Mouse (Mus musculus) layer of hippocampus, adult 9-11 months (tissue): ENCODE results near the gene AI854703.

Experiments
- DNase-seq: peaks from one replicate; pipeline ENCODE4 v3.0.0; 2022

The AI854703 gene

DNA sequence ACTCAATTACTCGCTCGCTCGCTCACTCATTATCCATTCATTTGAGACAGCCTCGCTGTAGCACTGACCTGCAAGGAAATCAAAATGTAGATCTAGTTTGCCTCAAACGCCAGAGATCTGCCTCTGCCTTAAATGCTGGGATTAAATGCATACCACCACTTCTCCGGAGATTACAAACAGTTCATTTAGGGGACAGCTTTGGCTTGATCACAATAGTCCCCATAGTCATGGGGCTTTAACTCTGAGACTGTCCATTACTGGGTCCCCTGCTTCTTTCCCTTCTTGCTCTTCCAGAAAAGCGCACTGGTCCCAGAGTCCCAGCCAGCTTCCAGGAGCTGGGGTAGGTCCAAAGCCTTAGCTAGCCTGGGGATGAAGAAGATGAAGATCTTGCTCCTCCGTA, at the start of gene AI854703:
Gene AI854703 (plus strand): TSS at position 301 of the 400 bp plus-strand sequence.
- DNase-seq, result no peak

DNA sequence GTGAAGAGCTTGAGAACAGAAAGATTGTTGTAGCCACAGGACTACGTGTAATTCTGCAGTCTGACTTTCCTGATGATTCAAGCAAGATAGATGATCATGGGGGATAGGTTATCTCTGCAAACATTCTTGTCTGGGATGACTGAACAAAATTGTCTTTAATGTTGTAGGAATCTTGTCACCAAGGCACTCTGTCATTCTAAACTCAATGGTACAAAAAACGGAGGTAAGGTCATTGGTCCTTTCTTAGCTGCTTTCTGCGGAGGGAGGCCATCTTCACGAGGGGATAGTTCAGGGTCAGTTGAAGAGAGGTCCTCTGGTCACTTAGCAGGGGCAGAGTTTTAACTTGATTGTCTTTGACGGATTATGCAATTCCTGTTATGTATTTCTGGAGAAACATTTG, 47.8 kb upstream of the AI854703 start:
- no peak for DNase-seq

DNA sequence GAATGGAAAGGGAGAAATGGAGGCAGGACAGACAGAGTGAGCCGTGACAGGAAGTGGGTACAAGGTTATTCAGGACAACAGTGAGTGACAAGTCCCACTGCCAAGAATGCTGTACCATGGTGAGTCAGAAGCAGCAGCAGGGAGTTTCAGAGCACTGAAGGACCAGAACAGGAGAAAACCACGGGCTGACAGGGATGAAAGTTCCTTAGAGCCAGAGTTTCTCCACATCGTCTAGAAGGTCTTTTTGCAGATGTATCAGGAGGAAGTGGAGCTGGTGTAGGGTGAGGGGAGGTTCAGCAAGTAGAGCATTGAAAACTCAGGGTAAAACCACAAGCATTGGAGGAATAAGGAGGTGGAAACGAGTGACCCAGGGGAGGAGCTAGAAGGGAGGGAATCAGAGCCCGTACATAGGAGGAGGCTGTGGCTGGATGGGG, 47.3 kb upstream of the AI854703 start:
- DNase-seq, result no peak

DNA sequence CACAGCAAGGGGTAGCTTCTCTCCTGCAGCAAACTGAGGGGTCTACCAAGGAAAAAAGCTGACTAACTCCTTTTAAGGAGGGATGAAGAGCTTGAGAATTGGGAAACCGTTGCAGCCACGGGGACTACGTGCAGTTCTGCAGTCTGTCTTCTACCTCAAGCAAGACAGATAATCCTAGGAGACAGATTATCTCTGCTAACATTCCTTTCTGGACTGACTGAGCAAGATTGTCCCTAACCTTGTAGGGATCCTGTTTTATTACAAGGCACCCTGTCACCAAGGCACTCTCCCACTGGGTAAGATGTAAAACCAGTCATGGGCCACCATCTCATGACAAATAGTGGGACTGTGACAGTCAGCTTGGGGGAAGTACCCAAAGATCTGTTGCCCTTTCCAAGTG, 45.3 kb upstream of the AI854703 start:
- DNase-seq, result no peak

DNA sequence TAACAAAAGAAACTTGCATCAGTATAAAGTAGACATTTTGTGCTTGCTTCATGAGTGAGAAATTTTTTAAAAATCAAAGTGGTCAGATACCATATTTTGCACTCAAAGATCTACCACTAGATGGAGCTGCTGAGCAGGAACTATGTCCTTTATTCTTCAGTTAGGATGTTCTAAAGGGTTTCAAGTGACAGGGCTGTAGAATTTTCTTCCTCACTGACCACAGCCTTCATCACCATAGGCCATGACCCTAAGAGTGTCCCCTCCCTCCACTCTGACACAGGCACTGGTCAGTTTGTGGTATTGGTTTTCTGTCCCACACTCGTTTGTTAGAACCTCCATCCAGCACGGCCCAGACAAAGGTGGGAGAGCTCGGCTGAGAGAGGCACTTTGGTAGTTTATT, 44.5 kb upstream of the AI854703 start:
- DNase-seq, result no peak

DNA sequence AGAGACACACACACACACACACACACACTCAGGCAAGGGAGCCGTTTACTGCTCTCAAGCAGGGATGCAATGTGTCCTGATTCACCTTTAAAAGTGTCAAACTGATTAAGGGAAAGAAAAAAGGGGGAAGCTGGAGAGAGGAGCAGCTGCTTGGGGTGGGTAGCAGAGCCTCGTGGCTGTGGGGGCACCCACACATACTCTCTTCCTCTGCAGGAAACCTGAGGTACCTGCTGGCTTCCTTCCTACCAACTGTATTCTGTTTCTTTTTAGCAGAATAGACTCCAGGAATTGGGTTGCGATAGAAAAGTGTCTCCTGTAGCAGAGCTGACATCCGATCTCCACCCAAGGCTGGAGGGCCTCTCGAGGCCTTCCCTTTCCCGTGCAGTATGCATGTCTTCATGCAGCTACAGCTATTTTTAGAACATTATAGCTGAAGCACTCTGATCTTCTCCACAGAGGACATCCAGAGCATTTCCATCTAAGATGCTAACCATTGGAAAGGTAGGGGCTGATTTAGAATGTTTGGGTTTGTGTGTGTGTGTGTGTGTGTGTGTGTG, 37.3 kb upstream of the AI854703 start, which contains the start of gene Gm45021:
Gene Gm45021 (plus strand): TSS at position 417 of the 557 bp plus-strand sequence.
- DNase-seq, result no peak

DNA sequence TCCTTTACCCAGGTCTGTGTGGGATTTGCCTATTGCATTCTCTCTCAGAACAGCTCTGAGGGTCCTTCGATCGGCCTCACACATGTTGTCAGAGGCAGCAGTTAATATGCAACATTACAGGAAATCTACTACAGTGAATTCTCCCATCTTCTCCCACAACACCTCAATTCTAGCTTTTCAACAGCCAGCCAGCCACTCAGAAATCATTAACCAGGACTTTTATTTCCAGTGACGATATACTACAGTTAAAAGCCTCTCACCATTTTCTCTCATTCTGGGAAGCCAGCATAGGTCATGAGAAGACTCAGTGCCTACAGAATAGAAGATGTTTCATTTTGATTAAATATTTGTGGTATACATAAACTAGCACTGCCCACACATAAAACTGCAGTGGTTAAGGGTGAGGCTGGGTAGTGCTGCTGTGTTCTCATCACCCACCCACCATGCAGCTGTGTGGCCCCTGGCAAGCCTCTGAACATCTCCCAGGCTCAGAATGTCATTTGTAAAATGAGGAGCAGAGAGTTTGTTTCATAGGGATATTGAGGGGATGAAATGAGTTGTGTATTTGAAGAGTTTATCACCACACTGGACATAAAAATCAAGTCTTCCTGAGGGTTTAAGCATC, 35.2 kb upstream of the AI854703 start:
- DNase-seq, result no peak

DNA sequence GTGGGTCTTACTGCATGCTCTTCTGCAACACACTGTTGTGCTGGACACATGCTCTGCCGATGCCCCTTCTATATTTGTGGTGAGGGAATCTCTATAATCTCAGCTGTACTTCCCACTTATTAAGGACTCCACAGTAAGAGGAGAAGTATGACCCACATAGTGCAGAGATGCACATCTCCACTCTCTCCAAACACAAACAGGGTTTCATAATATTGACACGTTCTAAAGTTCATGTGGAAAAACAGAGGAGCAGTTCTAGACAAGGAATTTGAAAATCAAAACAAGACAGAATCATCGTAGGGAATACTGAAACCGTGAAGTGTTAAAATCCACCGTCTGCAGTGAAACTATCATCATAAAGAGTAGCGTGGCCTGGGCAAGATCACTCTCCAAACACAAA, 34.7 kb upstream of the AI854703 start:
- DNase-seq, result no peak

DNA sequence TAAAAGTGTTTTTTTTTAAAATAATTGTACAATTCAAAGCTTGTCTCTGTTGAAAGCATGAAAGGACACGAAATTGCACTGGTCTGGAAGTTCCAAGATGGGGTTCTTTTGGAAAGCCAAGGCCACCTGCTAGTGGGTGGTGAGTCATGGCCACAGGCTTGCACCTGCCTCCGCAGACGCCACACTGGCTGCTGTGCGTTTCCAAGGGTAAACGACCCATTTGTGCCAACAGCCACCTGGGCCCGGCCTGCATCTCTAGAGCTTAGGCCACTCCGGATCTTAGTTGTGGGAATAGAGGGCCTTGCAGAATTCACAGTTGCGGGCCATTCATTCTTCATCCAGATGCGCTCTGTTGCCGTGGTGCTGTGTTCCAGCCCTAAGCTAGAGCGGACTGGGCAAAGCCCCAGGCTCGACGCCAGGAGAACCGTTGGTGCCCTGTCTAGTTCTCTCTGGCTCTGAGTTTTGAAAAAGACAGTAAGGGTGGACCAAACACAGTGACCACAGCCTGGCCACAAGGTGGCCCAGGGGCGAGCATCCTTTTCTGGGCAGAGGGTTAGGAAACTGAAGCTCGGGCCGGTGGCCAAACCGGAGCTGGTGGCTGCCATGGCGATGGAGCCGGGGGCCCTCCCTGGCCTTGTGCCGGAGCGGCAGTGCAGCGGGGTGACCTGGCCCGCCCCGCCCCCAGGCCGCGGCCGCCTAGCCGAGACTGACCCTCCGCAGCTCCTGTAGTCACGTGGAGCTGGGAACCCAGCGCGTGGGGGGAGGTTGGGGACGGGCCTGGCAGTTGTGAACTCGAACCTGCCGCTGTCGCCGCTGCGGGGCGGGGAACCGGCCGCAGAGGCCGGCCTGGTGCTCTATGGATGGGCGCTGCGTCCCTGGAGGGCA, 33.2 kb upstream of the AI854703 start, which contains the start of the genes Repin1 and Gm44965:
Gene Repin1 (plus strand): TSS at position 726 of the 885 bp plus-strand sequence.
Gene Gm44965 (plus strand): TSS at position 784 of the 885 bp plus-strand sequence.
- DNase-seq, result peak; percentile 92

DNA sequence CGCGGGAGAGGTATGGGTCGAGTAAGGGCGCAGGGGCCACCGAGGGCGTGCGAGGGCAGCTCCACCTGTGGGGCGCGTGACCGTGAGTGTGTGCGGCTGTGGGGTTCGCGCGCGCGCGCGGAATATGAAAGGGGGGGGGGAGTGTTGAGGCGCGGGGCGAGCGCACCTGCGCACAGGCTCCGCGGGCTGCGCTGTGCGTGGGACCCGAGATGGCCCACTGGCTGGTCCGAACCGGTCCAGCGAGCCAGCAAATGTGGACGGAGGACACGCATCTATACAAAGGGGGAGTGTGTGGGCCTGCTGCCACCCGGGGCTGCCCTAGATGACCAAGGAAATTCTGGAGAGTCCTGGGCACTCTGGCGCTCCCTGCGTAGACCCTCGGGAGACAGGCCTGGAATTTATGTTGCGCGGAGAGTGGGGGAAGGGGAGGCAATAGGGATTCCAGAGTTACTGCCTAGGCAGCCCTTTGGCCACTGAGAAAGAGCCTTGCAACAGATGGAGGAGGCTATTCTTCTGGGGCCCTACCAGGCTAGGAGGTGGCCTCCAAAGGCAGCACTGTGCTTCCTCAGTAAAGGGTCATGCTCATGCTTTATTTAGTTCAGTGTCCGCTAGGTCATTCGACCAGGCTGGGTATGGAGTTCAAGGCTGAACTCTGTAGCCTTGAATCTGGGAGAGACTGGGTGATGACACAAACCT, 32.4 kb upstream of the AI854703 start:
- no peak for DNase-seq

DNA sequence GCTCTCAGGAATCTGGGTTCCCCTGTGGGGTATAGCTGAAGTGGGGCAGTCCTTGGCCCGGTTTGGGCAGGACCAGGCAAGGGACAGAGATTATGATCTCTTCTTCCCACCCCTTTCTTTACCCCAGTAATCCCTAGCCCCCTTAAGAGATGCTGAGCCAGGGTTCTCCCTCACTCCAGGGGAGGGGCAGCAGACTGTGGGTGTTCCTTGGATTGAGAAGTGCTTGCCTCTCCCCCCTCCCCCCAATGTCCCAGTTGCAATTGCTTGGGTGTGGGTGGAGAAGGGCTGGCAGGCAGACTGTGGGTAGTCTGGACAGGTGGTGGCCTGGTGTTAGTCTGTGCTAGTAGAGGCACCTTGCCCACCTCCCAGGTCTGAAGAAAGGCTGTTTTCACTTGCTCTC, 31.3 kb upstream of the AI854703 start:
- peak; percentile 25 for DNase-seq

DNA sequence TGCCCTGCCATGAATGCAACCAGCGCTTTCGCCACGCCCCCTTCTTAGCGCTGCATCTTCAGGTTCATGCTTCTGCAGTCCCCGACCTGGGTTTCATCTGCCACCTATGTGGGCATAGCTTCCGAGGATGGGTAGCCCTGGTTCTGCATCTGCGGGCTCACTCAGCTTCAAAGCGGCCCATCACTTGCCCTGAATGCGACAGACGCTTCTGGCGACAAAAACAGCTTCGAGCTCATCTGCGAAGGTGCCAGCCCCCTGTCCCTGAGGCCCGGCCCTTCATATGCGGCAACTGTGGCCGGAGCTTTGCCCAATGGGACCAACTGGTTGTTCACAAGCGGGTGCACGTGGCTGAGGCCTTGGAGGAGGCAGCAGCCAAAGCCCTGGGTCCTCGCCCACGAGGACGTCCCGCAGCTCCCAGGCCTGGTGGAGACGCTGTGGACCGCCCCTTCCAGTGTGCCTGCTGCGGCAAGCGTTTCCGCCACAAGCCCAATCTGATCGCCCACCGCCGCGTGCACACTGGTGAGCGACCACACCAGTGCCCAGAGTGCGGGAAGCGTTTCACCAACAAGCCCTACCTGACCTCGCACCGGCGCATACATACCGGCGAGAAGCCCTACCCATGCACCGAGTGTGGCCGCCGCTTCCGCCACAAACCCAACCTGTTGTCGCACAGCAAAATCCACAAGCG, 29.9 kb upstream of the AI854703 start:
- DNase-seq, result no peak

DNA sequence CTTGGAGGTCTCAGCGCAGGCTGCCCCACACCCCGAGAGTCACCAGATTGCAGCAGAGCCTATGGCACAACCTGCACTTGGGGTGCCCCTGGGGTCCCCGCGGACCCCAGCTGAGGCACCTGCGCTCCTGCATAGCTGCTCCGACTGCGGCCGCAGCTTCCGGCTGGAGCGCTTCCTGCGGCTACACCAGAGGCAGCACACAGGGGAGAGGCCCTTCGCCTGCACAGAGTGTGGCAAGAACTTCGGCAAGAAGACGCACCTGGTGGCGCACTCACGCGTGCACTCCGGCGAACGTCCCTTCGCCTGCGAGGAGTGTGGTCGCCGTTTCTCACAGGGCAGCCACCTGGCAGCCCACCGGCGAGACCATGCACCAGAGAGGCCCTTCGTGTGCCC, 29.3 kb upstream of the AI854703 start:
- no peak for DNase-seq

DNA sequence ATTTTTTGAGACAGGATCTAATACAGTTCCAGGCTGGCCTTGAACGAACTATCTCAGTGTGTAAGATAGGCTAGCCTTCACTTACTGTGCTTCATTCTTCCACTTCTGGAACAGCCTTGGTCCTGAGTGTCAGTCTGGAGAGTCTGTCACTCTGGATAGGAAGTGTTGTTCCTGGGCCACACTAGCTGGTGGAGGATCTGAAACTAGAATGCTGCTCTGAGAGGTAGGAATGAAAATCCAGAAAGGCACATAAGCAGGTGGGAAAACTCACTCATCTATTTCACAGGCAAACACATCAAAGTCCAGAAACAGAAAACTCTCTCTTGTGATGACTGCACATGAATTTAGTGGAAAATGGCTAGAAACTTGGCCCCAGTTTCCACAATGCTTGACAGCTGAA, 26.0 kb upstream of the AI854703 start:
- DNase-seq, result no peak

DNA sequence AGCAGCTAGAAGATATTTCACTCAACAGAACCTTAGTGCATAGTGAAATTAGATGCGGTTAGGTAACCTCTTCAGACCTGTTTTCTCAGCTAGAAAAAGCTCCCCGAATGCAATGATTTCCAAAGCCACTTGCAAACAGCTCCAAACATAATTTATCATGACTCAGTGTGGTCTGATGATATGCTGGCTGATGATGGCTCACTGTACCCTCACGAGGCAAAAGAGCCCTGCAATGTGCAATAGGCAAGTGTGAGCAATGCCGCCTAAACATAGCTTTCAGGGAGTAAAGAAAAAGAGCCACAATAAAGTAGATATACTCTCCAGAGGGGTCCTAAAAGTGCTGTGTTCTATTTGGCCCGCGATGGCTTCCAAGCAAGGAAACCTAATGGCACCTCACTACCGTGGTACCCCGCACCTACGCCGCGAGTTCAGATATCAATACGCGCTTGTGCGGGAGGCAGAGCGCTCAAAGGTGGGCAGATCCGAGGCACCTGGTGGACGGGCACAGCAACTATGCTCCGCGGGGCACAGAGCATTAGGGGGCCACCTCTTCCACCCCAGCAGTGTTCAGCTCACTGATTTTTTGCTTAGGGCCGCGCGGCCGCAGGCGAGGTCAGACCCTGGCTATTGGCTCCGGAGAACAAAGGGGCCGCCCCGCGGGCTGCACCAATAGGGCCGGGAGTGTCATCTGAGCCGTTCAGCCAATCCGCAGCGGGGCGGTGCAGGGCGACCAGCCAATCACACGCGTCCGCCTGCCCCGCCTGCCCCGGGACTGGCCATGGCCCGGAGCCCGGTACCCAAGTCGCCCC, 25.1 kb upstream of the AI854703 start, which contains the start of gene Zfp775:
Gene Zfp775 (plus strand): TSS at position 793 of the 809 bp plus-strand sequence.
- DNase-seq, result peak; percentile 96

DNA sequence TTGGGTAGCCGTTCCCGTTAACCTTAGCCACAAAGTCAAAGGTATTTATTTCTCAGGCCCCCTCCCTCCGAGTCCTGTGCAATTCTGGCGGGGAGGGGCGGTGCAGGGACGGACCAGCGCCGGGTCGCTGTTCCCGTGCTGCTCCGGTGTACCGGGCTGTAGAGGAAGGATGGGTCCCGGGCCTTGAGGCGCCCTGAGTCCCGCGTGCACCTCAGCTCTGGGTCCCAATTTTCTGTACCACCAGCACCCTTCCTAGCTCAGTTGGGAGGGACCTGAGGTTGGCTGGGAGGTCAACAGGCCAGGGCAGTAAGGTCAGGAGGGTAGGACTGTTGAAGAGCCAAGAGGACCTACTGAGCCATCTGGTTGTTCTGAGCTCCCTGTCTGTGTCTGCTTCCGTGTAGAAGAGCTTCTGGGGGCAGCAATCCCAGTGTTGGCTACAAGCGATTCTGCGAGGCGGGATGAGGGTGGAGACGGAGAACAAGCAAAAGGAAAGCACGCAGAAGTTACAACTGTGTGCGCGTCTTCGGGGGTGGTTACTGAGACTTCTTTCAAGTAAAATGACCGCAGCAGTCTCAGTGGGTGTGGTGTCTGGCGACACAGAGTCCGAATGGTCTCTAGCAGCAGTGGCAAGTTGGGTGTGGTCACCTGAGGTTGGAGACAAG, 24.4 kb upstream of the AI854703 start:
- peak; percentile 49 for DNase-seq

DNA sequence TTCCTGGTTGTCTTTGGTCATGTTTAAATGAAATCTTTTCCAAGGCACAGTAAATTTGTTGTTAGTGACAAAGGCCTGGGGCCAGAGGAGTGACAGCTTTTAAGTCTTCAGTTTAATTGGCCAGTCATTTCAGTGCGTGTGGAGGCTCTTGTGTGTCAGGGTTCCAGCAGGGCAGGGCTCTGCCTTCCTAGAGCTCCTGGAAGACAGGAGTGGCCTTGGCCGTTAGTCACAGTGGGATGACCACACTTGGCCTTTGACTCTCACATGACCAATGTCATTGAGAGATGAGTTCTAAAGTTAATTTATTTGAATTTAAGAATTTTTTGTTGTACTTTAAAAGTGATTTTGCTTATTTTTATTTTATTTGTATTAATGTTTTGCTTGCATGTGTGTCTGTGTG, 18.4 kb upstream of the AI854703 start:
- DNase-seq, result no peak

DNA sequence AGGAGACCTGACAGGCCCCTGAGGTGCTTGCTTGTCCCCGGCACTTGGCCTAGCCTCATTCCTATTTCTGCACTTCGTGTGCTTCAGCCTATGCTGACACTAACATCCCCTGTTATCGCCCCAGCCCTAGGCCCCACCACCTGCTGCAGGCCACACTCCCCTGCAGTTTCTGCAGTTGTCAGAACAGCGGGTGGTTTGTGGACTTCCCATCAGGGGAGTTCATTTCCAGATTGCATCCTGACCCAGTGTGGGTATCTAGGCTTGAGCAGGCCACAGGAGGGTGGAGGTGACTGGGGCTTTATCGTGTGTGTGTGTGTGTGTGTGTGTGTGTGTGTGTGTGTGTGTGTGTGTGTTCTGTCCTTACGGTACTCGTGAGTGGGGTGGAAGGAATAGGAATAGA, 17.1 kb upstream of the AI854703 start:
- DNase-seq, result no peak

DNA sequence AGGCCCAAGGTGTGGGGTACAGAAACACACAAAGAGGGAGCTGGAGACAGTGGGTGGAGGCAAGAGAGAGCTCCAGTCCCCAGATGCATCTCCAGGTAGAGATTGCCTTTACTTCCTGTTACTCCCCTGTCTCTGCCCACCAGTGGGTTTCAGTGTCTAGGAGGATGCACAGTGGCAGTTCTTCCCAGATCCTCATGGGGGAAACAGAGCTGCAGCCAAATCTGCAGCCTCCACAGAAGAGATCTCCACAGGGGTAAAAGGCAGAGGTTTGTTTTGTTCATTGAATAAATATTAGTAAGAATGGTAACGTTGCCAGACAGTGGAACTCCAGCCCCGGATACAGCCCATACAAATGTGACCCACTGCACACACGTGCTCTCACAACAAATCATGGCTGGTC, 15.9 kb upstream of the AI854703 start:
- DNase-seq, result no peak

DNA sequence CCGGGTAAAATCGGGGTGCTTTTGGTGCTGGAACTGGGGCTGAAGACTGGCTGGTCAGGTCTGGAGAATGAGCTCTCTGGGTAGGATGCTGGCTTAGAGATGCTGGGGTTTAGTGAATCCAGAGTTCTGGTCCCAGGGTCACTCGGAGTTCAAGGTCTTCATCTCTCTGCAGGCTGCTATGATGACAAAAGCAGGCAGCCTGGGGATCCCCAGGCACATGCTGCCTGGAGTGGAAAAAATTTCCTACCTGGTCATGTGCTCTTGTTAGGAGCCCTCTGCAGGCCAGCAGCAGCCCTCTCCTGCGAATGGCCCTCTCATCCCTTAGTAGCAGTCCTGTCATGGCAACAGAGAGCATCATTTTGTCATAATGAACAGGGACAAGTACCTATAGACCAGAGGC, 13.1 kb upstream of the AI854703 start:
- no peak for DNase-seq

DNA sequence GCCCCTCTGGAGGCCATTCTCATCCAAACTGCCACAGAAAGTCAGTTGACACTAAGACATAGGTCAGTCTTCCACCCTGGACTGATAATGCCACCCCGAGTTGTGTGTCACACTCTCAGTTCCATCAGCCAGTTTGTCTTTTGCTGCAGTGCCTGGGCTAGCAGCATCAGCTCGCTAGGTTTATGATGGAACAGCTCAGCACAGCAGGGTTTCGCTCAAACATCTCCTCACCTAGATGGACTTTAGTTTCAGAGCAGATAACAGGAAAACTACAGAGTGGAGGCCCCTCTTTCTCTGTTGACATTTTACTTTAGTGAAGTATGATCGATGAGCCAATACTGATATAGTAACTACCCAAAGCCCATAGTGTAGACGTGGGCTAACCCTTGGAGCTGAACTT, 11.8 kb upstream of the AI854703 start:
- DNase-seq, result no peak
